Mouse (Mus musculus) liver, postnatal 0 days (tissue): Measurements from ENCODE around the gene 9930104L06Rik.

Source experiments
- CTCF ChIP-seq: sonication (generic); IDR thresholded peaks from 2 replicates; pipeline ENCODE4 v1.5.1; 2016; ENCODE audit warnings: antibody characterized with exemption, low read depth
- EP300 ChIP-seq: IDR thresholded peaks from 2 replicates; pipeline ENCODE4 v1.6.1; 2016; ENCODE audit warnings: antibody characterized with exemption, low read depth, mild to moderate bottlenecking

DNA sequence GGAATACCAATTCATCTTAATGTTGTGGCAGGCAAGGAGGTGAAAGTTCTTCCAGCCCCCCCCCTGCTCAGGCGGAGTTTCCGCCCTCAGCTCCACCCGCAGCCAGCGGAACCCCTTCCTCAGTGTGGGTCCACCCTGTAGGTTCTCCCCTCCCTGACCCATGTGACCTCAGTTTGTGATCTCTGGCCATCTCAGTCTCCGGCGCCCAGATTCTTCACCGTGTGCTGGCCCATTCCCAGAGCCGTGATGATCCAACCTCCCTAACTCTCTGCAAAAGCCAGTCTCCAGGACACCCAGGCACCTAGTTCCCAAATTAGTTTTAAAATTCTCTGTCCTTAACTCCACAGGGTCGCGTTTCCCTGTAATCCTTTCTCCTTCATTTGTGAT, 50.9 kb downstream of the 9930104L06Rik start:
- TF ChIP-seq CTCF (no peak), EP300 (no peak)
